ENCODE assay signal across 18 mouse cellular contexts in genomic region chr6:48829651-48830050, GRCm38 (mm10). TPM values are rescaled to one million over a fixed set of nuclear protein-coding genes. Genes with fewer than 3 reads are reported as not detected.
DNase-seq lines count a peak whose midpoint lies in the region; ATAC-seq and TF ChIP-seq lines count a peak whose summit lies in the region.
"Had no signal": no experiment of that assay in that cellular context is flagged by ENCODE, and none has a peak within 500 bp of the region (broad histone marks: within the 10 kb centered on the region; RNA-seq: fewer than 3 reads in every experiment).

No protein-coding gene starts in this region.

- H3K79me2 ChIP-seq in MEL (ENCODE audit: control insufficient read depth, insufficient read depth, low read length, poor library complexity) = no peaks in the 10 kb centered on the region

- 0 out of 2 replicates have a peak, but pooled peaks have one; percentile 29 for ATAC-seq in granulocyte monocyte progenitor cell, adult 5-6 weeks (replicated peaks; ENCODE audit: poor library complexity, severe bottlenecking)
- no peak for ATAC-seq in stomach, embryonic 15.5 days (ENCODE audit: insufficient read depth, low FRiP score, low read depth)
- ATAC-seq in neural tube, embryonic 15.5 days (ENCODE audit: low FRiP score) = no peak

- TF ChIP-seq EP300 in MEL (IDR thresholded peaks at IDR 0.05; ENCODE audit: low read depth in 1 of 2, low read length in 2 of 2) = no peak

- TF ChIP-seq CTCF in MEL (IDR thresholded peaks at IDR 0.05 in 2 of 3, conservative IDR thresholded peaks at IDR 0.05 in 1 of 3; ENCODE audit: control insufficient read depth in 1 of 3, insufficient read depth in 1 of 3, low read depth in 2 of 3, low read length in 3 of 3, poor library complexity in 1 of 3, severe bottlenecking in 1 of 3) = no peak

- H3K4me1 ChIP-seq in MEL (ENCODE audit: control insufficient read depth in 1 of 2, insufficient read depth in 2 of 2, low read length in 2 of 2) = peaks cover 11 to 40% of the 10 kb centered on the region in 2 experiments
- peaks cover 4% of the 10 kb centered on the region; the same call in 1 of the 2 replicates for H3K4me1 ChIP-seq in stomach, embryonic 15.5 days
- H3K4me1 ChIP-seq in neural tube, embryonic 15.5 days = no peaks in the 10 kb centered on the region

- peaks cover 0 to 50% of the 10 kb centered on the region in 2 experiments; a peak in 2 of 4 replicates for H3K36me3 ChIP-seq in MEL (ENCODE audit: control insufficient read depth in 1 of 2, insufficient read depth in 2 of 2, low read length in 2 of 2)
- peaks cover 24% of the 10 kb centered on the region for H3K36me3 ChIP-seq in stomach, embryonic 15.5 days
- no peaks in the 10 kb centered on the region for H3K36me3 ChIP-seq in neural tube, embryonic 15.5 days
- H3K36me3 ChIP-seq: G1E had no signal

- H3K9me3 ChIP-seq in MEL (replicated peaks; ENCODE audit: insufficient read depth, low read length) = no peaks in the 10 kb centered on the region
- H3K9me3 ChIP-seq in stomach, embryonic 15.5 days = no peaks in the 10 kb centered on the region
- H3K9me3 ChIP-seq in neural tube, embryonic 15.5 days (replicated peaks) = no peaks in the 10 kb centered on the region
- H3K9me3 ChIP-seq: embryonic facial prominence, embryonic 15.5 days; G1E had no signal

- no peak overlapping the region for H3K9ac ChIP-seq in MEL (ENCODE audit: control insufficient read depth, low read depth, low read length, poor library complexity, severe bottlenecking)
- no peak overlapping the region for H3K9ac ChIP-seq in stomach, embryonic 15.5 days
- no peak overlapping the region for H3K9ac ChIP-seq in neural tube, embryonic 15.5 days (replicated peaks)
- H3K9ac ChIP-seq: embryonic facial prominence, embryonic 15.5 days had no signal

- no peaks in the 10 kb centered on the region for H3K27me3 ChIP-seq in MEL (ENCODE audit: control insufficient read depth in 1 of 2, insufficient read depth in 2 of 2, low read length in 2 of 2)
- H3K27me3 ChIP-seq in stomach, embryonic 15.5 days (replicated peaks) = no peaks in the 10 kb centered on the region
- no peaks in the 10 kb centered on the region for H3K27me3 ChIP-seq in neural tube, embryonic 15.5 days (replicated peaks)
- H3K27me3 ChIP-seq: embryonic facial prominence, embryonic 15.5 days; megakaryocyte, embryonic 14.5 days had no signal

- TF ChIP-seq POLR2A in MEL (IDR thresholded peaks at IDR 0.05; ENCODE audit: control insufficient read depth in 1 of 2, insufficient read depth in 1 of 2, low read depth in 1 of 2, low read length in 2 of 2, poor library complexity in 1 of 2) = no peak

- H3K4me3 ChIP-seq in MEL (ENCODE audit: control insufficient read depth in 1 of 2, insufficient read depth in 1 of 2, low read depth in 2 of 2, low read length in 2 of 2) = no peak overlapping the region
- H3K4me3 ChIP-seq in stomach, embryonic 15.5 days (replicated peaks) = no peak overlapping the region
- no peak overlapping the region for H3K4me3 ChIP-seq in neural tube, embryonic 15.5 days (replicated peaks)
- H3K4me3 ChIP-seq: embryonic facial prominence, embryonic 15.5 days; megakaryocyte, embryonic 14.5 days had no signal

- H3K4me2 ChIP-seq in stomach, embryonic 15.5 days = no peak overlapping the region
- no peak overlapping the region for H3K4me2 ChIP-seq in neural tube, embryonic 15.5 days
- H3K4me2 ChIP-seq: embryonic facial prominence, embryonic 15.5 days had no signal

- DNase-seq in lung, postnatal 10 days = peak; percentile 15
- no peak for DNase-seq in lung, postnatal 36 days
- DNase-seq in MEL (ENCODE audit: low read depth, low spot score) = no peak
- DNase-seq in retina, postnatal 1 day = no peak
- no peak for DNase-seq in gastrocnemius, postnatal 10 days
- DNase-seq: cerebellum, postnatal 25 days; heart, postnatal 10 days; kidney, postnatal 36 days; layer of hippocampus, postnatal 36 days; right cerebral cortex, postnatal 25 days had no signal

- TF ChIP-seq RAD21 in MEL (IDR thresholded peaks at IDR 0.05; ENCODE audit: low read depth, low read length) = no peak

- no peak overlapping the region for H3K27ac ChIP-seq in MEL (ENCODE audit: control insufficient read depth, low read depth, low read length)
- peak overlapping the region; percentile 40; the same call in 1 of the 2 replicates for H3K27ac ChIP-seq in stomach, embryonic 15.5 days
- no peak overlapping the region for H3K27ac ChIP-seq in neural tube, embryonic 15.5 days (replicated peaks)

TF ChIP-seq in MEL, 35 proteins besides CTCF, POLR2A, EP300 and RAD21:
- no peak for TF ChIP-seq CHD1 (IDR thresholded peaks at IDR 0.05; ENCODE audit: low read depth, low read length)
- TF ChIP-seq GATA1 (IDR thresholded peaks at IDR 0.05; ENCODE audit: low read depth, low read length) = peak; percentile 41; the same call in 1 of the 2 replicates
TF ChIP-seq in MEL: peak in this region for 1.

RNA-seq across cellular contexts. Expression of gene Tmem176a, which starts 11.1 kb away (rescaled TPM):
- 3.9 TPM in 2 replicates for total RNA-seq in MEL (2012; rRNA removed)
- 10 to 100 TPM in 1 of 2 experiments, not detected in 1; 18.5 TPM for polyA plus RNA-seq in MEL (2012; ENCODE audit: insufficient read depth in 1 of 2, insufficient read length in 2 of 2, low read depth in 1 of 2, low replicate concordance in 2 of 2, missing spikeins in 1 of 2)
- total RNA-seq in granulocyte monocyte progenitor cell, adult 5-6 weeks (2014; fragmentation: Nextera tagmentation) = 36.2 and 69.4 TPM in 2 replicates
- total RNA-seq in granulocyte monocyte progenitor cell, adult 5-6 weeks (2017) = 18.9 and 45.3 TPM in 2 replicates
- 140 and 144 TPM in 2 replicates for polyA plus RNA-seq in stomach, embryonic 15.5 days (2015; fragmentation: Nextera tagmentation; extraction: Ambion mirVana)
- polyA plus RNA-seq in neural tube, embryonic 15.5 days (2015; fragmentation: Nextera tagmentation; extraction: Ambion mirVana) = 26.4 and 57.2 TPM in 2 replicates
- total RNA-seq in gastrocnemius, postnatal 10 days (2021) = 10 to 100 TPM; 10.8 to 15.2 TPM
- total RNA-seq: G1E had no signal
- polyA plus RNA-seq: G1E had no signal

RNA-seq across cellular contexts. Expression of gene Tmem176b, which starts 11.6 kb away (rescaled TPM):
- total RNA-seq in MEL (2012; rRNA removed) = 22.2 and 23.0 TPM in 2 replicates
- 10 to 100 TPM in 1 of 2 experiments, not detected in 1; 77.0 TPM for polyA plus RNA-seq in MEL (2012; ENCODE audit: insufficient read depth in 1 of 2, insufficient read length in 2 of 2, low read depth in 1 of 2, low replicate concordance in 2 of 2, missing spikeins in 1 of 2)
- total RNA-seq in granulocyte monocyte progenitor cell, adult 5-6 weeks (2014; fragmentation: Nextera tagmentation) = 127 TPM in 2 replicates
- total RNA-seq in granulocyte monocyte progenitor cell, adult 5-6 weeks (2017) = 88.4 and 105 TPM in 2 replicates
- 314 and 315 TPM in 2 replicates for polyA plus RNA-seq in stomach, embryonic 15.5 days (2015; fragmentation: Nextera tagmentation; extraction: Ambion mirVana)
- polyA plus RNA-seq in neural tube, embryonic 15.5 days (2015; fragmentation: Nextera tagmentation; extraction: Ambion mirVana) = 133 and 182 TPM in 2 replicates
- total RNA-seq in gastrocnemius, postnatal 10 days (2021) = 10 to 100 TPM; 32.9 to 45.7 TPM
- total RNA-seq: G1E had no signal
- polyA plus RNA-seq: G1E had no signal

RNA-seq across cellular contexts. Expression of gene Aoc1, which starts 43.0 kb away (rescaled TPM):
- not detected in 2 replicates for total RNA-seq in MEL (2012; rRNA removed)
- polyA plus RNA-seq in MEL (2012; ENCODE audit: insufficient read depth in 1 of 2, insufficient read length in 2 of 2, low read depth in 1 of 2, low replicate concordance in 2 of 2, missing spikeins in 1 of 2) = not detected
- 0.41 and 1.8 TPM in 2 replicates for total RNA-seq in granulocyte monocyte progenitor cell, adult 5-6 weeks (2014; fragmentation: Nextera tagmentation)
- 0.69 TPM in 1 of 2 replicates, not detected in the other for total RNA-seq in granulocyte monocyte progenitor cell, adult 5-6 weeks (2017)
- polyA plus RNA-seq in stomach, embryonic 15.5 days (2015; fragmentation: Nextera tagmentation; extraction: Ambion mirVana) = 2.3 and 3.6 TPM in 2 replicates
- polyA plus RNA-seq in neural tube, embryonic 15.5 days (2015; fragmentation: Nextera tagmentation; extraction: Ambion mirVana) = 0.73 TPM in 1 of 2 replicates, not detected in the other
- total RNA-seq in gastrocnemius, postnatal 10 days (2021) = not detected
- total RNA-seq: adrenal gland, adult 18-20 months; heart, postnatal 10 days; layer of hippocampus, postnatal 36 days had no signal
- polyA plus RNA-seq: G1E had no signal

RNA-seq across cellular contexts. Expression of gene Gimap3, which starts 59.0 kb away (rescaled TPM):
- total RNA-seq in MEL (2012; rRNA removed) = not detected in 2 replicates
- not detected for polyA plus RNA-seq in MEL (2012; ENCODE audit: insufficient read depth in 1 of 2, insufficient read length in 2 of 2, low read depth in 1 of 2, low replicate concordance in 2 of 2, missing spikeins in 1 of 2)
- not detected in 2 replicates for total RNA-seq in granulocyte monocyte progenitor cell, adult 5-6 weeks (2014; fragmentation: Nextera tagmentation)
- 0.34 TPM in 1 of 2 replicates, not detected in the other for total RNA-seq in granulocyte monocyte progenitor cell, adult 5-6 weeks (2017)
- 0.06 and 0.18 TPM in 2 replicates for polyA plus RNA-seq in stomach, embryonic 15.5 days (2015; fragmentation: Nextera tagmentation; extraction: Ambion mirVana)
- not detected in 2 replicates for polyA plus RNA-seq in neural tube, embryonic 15.5 days (2015; fragmentation: Nextera tagmentation; extraction: Ambion mirVana)
- total RNA-seq in gastrocnemius, postnatal 10 days (2021) = under 1 TPM; 0.16 to 0.20 TPM
- total RNA-seq: layer of hippocampus, postnatal 36 days had no signal
- polyA plus RNA-seq: embryonic facial prominence, embryonic 15.5 days; G1E; limb, embryonic 14.5 days had no signal
